Mouse (Mus musculus): ENCODE measurements around the gene 9330182O14Rik. TPM values are rescaled to one million over a fixed set of nuclear protein-coding genes. Genes with fewer than 3 reads are reported as not detected.

Gene 9330182O14Rik
- polyA plus RNA-seq, 1 experiment from 2014 or later = not detected

DNA sequence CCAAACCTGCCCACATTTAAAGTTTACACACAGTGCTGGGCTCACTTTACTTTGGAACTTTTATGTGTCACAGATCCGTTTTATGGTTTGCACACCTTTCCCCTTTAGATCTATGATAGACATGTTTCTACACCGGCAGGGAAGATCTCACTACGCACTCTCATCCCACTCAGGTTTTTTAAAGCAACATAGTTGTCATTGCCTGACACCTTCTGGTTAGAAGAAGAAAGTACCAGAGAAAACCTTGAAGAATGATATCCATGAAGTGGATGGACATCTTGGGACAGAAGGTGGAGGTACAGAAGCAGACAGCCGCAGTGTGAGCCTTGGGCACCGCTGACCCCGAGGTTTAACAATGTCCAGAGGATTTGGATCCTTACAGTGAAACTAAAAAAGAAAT, 23.5 kb downstream of the 9330182O14Rik start:
- no peak for ATAC-seq
- Histone ChIP-seq H3K4me3 (no peak overlapping the region), H3K27me3 (no peaks in the 10 kb centered on the region), H3K9me3 (replicated peaks) (no peaks in the 10 kb centered on the region), H3K9ac (no peak overlapping the region), H3K36me3 (ENCODE audit: poor library complexity, severe bottlenecking) (no peaks in the 10 kb centered on the region), H3K4me2 (no peak overlapping the region), H3K27ac (no peak overlapping the region), H3K4me1 (no peaks in the 10 kb centered on the region)
- 88% methylated on average over 6 of the region's 6 CpGs for WGBS

DNA sequence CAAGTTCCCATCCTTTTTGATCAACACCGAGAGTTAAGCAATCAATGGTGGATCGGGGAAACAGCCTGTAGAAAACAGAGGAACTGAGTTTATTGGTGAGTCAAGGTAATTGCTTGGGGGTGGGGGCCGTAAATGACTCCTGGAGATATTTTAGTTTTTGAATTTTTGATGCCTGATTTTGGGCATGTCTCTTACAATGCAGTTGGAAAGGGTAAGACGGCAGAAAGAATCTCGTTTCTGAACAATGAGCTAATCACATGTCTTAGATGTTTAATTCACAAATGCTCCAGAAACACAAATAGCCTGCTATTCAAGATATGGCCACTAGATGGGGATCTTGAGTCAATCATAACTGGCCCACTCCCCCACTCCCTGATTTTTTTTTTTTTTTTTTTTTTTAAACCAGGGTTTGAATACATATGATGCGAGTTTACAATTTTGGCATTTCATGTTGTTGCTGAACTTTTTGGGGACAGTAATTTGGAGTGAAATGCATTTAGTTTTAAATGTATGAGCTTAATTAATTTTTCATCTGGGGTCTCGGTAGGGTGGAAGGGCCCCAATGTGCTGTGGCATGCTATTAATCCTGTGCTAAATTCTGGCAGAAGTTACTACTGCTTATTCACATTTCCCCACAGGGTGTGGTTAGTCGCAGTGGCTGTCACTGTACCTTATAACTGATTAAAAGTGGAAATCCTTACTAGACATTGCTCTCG, 32.6 kb downstream of the 9330182O14Rik start:
- Histone ChIP-seq H3K27ac (no peak overlapping the region), H3K36me3 (ENCODE audit: poor library complexity, severe bottlenecking) (no peaks in the 10 kb centered on the region), H3K4me1 (peaks cover 19% of the 10 kb centered on the region; the same call in 1 of the 2 replicates), H3K9me3 (replicated peaks) (no peaks in the 10 kb centered on the region), H3K4me3 (no peak overlapping the region), H3K27me3 (no peaks in the 10 kb centered on the region), H3K9ac (no peak overlapping the region), H3K4me2 (peak overlapping the region; percentile 8)
- 34% methylated on average over 9 of the region's 9 CpGs for WGBS
- peak; percentile 68 for ATAC-seq

DNA sequence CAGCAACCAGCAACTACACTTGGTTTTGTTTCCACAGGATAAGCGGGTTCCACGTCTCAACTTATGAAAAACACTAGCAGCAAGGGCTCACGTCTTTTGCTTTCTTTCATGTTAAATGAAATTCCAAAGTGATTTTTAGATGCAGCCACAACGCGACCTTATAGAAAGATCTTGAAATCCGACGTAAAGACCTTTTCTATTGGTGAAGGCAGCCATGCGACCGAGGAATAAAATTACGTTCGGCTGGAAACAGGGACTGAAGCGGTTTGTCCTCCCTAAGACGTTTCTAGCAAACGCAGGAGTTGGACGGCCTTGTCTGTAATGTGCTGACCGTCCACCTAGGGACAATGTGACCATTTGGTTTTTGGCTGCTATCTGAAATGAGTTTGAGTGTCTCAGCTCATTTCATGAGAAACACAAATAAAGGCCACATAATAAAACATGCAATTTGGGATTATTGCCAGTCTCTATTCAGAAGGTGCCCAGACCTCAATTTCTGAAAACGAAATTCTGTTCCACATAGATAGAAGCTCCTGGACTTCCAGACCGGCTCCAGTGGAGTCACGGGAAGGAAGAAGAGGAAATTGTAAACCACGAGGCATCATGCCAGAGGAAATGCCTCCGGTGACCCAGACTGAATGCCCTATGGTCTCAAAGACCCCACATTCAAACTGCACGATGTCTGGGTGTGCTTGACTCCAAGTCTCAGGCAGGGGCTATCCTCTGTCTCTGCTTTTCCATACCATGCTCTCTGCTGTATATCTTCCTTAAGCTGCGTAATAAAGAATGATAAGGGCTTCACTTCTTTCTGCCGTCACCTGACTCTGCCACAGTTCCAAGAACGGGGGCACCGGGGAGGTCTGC, 33.3 kb downstream of the 9330182O14Rik start:
- no peak; the same call in 1 of the 2 replicates for ATAC-seq
- no peaks in the 10 kb centered on the region for H3K9me3 ChIP-seq (replicated peaks)
- H3K27me3 ChIP-seq = no peaks in the 10 kb centered on the region
- no peaks in the 10 kb centered on the region for H3K36me3 ChIP-seq (ENCODE audit: poor library complexity, severe bottlenecking)
- no peak overlapping the region for H3K27ac ChIP-seq
- no peak overlapping the region for H3K4me3 ChIP-seq
- H3K4me2 ChIP-seq = no peak overlapping the region
- H3K4me1 ChIP-seq = peaks cover 19% of the 10 kb centered on the region; the same call in 1 of the 2 replicates
- no peak overlapping the region for H3K9ac ChIP-seq
- WGBS = 68% methylated on average over 26 of the region's 26 CpGs

DNA sequence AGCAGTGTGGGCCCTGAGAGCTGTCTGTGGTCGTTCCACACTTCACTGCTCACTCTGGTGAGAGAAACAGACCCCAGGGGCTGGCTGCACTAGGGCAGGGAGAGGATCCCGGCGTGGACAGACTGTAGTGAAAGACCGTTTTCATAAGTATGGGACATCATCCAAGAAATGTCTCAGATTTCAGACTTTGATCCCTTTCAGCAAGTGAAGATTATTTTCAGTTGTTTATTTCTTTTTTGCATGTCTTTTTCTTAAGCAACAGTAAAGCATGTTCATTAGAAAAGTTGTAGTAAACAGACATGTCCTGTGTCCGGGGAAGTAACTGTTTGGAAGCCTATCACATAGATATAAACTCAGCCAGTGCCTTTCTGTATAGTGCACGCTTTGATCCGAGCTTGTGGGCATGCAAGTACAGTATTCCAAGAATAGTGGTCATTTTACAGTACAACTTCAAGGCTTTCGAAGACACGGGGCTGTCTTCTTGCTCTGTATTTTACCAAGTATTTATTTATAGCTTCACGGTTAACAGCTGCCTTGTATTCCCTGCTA, 34.0 kb downstream of the 9330182O14Rik start:
- no peak overlapping the region for H3K4me3 ChIP-seq
- H3K27ac ChIP-seq = no peak overlapping the region
- no peak overlapping the region for H3K4me2 ChIP-seq
- H3K9me3 ChIP-seq (replicated peaks) = no peaks in the 10 kb centered on the region
- 62% methylated on average over 10 of the region's 10 CpGs for WGBS
- no peak overlapping the region for H3K9ac ChIP-seq
- H3K27me3 ChIP-seq = no peaks in the 10 kb centered on the region
- peaks cover 19% of the 10 kb centered on the region; the same call in 1 of the 2 replicates for H3K4me1 ChIP-seq
- ATAC-seq = no peak
- H3K36me3 ChIP-seq (ENCODE audit: poor library complexity, severe bottlenecking) = no peaks in the 10 kb centered on the region

DNA sequence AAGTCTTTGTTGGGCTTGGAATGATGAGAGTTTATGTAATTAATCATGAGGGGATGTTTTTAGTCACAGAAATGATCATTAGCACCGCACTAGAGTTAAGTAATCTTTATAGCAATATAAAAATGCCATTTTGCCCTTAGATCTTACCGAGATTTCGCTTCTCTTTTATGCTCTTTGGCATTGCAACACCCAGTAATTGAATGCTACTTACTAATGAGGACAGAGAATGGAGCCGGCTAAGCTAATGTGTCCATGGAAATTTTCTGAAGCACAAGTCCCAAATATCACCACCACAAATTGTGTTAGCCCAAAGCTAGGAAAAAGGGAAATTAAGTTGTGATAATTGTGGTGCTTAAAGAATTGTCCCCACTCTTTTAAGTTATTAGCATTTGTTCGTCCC, 34.9 kb downstream of the 9330182O14Rik start:
- no peak overlapping the region for H3K4me3 ChIP-seq

DNA sequence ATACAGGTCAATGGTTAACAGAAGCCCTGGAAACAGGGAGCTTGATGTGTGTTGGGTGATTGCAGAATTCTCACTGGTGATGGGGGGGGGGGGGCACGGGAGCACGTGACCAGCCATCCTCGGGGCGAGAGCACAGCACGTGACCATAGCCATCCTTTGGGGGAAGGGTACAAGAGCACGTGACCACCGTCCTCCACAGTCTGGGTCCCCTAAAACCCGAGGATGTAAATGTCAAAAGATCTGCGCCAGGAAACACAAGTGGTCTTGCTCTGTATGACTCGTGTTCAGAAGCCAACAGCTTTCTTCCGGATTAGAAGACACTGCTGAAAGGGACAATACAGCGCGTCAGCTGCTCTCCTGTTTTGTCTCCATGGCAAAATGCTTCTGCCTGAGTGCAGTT, 35.5 kb downstream of the 9330182O14Rik start:
- Histone ChIP-seq H3K27ac (no peak overlapping the region), H3K9me3 (replicated peaks) (no peaks in the 10 kb centered on the region), H3K4me2 (peak overlapping the region; percentile 46), H3K9ac (no peak overlapping the region), H3K4me1 (peaks cover 19% of the 10 kb centered on the region; the same call in 1 of the 2 replicates), H3K36me3 (ENCODE audit: poor library complexity, severe bottlenecking) (no peaks in the 10 kb centered on the region), H3K4me3 (no peak overlapping the region), H3K27me3 (no peaks in the 10 kb centered on the region)
- 32% methylated on average over 13 of the region's 13 CpGs for WGBS
- peak; percentile 74 for ATAC-seq

More for the DNA sequence above, 34.9 kb downstream of the 9330182O14Rik start:
- Histone ChIP-seq H3K27ac (no peak overlapping the region), H3K9ac (no peak overlapping the region), H3K27me3 (no peaks in the 10 kb centered on the region), H3K4me2 (no peak overlapping the region), H3K9me3 (replicated peaks) (no peaks in the 10 kb centered on the region), H3K36me3 (ENCODE audit: poor library complexity, severe bottlenecking) (no peaks in the 10 kb centered on the region), H3K4me1 (peaks cover 19% of the 10 kb centered on the region; the same call in 1 of the 2 replicates)
- no peak for ATAC-seq
- WGBS = 43% methylated on average over 5 of the region's 5 CpGs

DNA sequence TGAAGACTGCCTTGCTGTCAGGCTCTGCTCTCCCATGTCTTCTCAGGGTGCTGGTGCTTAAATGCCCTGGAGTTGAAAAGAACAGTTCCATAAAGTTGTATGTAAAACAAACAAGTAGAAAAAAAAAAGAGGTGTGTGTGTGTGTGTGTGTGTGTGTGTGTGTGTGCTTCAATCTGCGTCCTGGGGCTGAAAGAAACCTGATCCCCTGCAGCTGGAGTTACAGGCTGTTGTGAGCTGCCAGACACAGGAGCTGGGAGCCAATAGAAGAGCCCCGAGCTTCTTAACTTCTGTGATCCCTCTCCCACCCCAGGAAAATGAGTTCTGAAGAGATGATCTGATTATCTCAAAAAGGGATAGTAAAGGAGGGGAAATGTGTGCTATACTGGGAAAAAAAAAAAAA, 45.3 kb downstream of the 9330182O14Rik start:
- Histone ChIP-seq H3K27me3 (no peaks in the 10 kb centered on the region), H3K27ac (no peak overlapping the region), H3K4me3 (no peak overlapping the region), H3K4me1 (no peaks in the 10 kb centered on the region), H3K9ac (no peak overlapping the region), H3K9me3 (replicated peaks) (no peaks in the 10 kb centered on the region), H3K36me3 (ENCODE audit: poor library complexity, severe bottlenecking) (no peaks in the 10 kb centered on the region), H3K4me2 (no peak overlapping the region)
- ATAC-seq = no peak
- 9% methylated on average over 2 of the region's 2 CpGs for WGBS

DNA sequence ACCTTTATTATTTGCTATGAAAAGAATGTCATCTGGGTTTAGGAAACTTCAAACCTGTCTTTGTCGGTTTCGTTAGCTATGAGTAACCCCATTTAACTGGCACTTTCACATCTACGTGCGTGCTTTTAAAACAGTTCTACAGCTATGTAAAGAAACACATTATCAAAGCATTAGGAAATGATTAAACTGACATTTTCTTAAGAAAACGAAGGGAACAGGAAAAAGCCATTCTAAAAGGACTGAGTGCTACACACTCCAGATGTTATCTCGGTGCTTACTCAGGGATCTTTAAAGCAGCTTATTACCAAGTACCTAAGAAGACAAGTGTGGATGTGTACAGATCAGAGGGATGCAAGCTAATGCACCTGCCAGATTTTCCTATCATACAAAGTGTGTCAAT, 52.9 kb downstream of the 9330182O14Rik start:
- H3K27me3 ChIP-seq = no peaks in the 10 kb centered on the region
- no peak for ATAC-seq
- no peak overlapping the region for H3K9ac ChIP-seq
- no peaks in the 10 kb centered on the region for H3K4me1 ChIP-seq
- no peak overlapping the region for H3K4me3 ChIP-seq
- 80% methylated on average over 6 of the region's 6 CpGs for WGBS
- H3K27ac ChIP-seq = no peak overlapping the region
- H3K36me3 ChIP-seq (ENCODE audit: poor library complexity, severe bottlenecking) = no peaks in the 10 kb centered on the region
- no peaks in the 10 kb centered on the region for H3K9me3 ChIP-seq (replicated peaks)
- no peak overlapping the region for H3K4me2 ChIP-seq

Small RNAs within 50 kb of the gene (microRNA-seq; reads per million reads assigned to microRNA genes)
- gene Gm25958 = not detected
